Comparison of ENCODE assay signal across 24 mouse cellular contexts in the genomic region with DNA sequence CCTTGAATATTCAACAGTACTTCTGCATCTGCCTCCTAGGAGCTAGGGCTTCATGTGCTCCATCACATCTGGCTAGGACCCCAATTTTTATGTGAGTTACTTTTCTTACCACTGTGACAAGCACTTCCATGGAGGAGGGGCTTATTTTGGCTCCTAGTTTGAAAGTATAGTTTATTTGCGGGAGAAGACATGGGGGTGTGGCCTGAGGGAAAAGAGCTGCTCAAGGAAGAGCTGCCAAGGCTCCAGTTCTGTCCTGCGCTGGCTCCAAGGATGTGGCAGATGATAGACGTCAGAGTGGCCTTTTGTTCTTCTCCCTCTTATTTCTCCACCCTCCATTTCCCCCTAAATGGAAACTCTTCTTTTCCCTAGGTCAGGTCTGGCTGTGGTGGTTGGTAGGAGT. TPM values are rescaled to one million over a fixed set of nuclear protein-coding genes. Genes with fewer than 3 reads are reported as not detected.
DNase-seq lines count a peak whose midpoint lies in the region; ATAC-seq and TF ChIP-seq lines count a peak whose summit lies in the region.
"Had no signal": no experiment of that assay in that cellular context is flagged by ENCODE, and none has a peak within 500 bp of the region (broad histone marks: within the 10 kb centered on the region; RNA-seq: fewer than 3 reads in every experiment).

No protein-coding gene starts in this region.

- no peak overlapping the region for H3K4me3 ChIP-seq in heart, adult 2 months
- H3K4me3 ChIP-seq in kidney, embryonic 16.5 days (ENCODE audit: low read length) = no peak overlapping the region
- H3K4me3 ChIP-seq in brown adipose tissue, adult 24 weeks (ENCODE audit: insufficient read depth, low read depth, low read length) = no peak overlapping the region
- H3K4me3 ChIP-seq in lung, postnatal 0 days (ENCODE audit: low read depth, low read length) = no peak overlapping the region
- H3K4me3 ChIP-seq: forebrain, embryonic 13.5 days; hindbrain, embryonic 12.5 days; left cerebral cortex, adult 2 months; limb, embryonic 15.5 days; neural tube, embryonic 15.5 days had no signal

- peak overlapping the region; percentile 18; the same call in 1 of the 2 replicates for H3K27ac ChIP-seq in heart, adult 2 months
- peak overlapping the region; percentile 32; the same call in 1 of the 2 replicates for H3K27ac ChIP-seq in kidney, embryonic 16.5 days (ENCODE audit: low read length)
- H3K27ac ChIP-seq in brown adipose tissue, adult 24 weeks (replicated peaks; ENCODE audit: low read depth, low read length) = 0 out of 2 replicates have a peak overlapping the region, but pooled peaks have one; percentile 46
- no peak overlapping the region for H3K27ac ChIP-seq in lung, postnatal 0 days (ENCODE audit: low read length)
- H3K27ac ChIP-seq: forebrain, embryonic 13.5 days; hindbrain, embryonic 12.5 days; left cerebral cortex, adult 2 months; limb, embryonic 15.5 days; liver, embryonic 14.5 days; neural tube, embryonic 15.5 days had no signal

- H3K4me2 ChIP-seq in kidney, embryonic 16.5 days (replicated peaks; ENCODE audit: low read depth, low read length) = no peak overlapping the region
- H3K4me2 ChIP-seq in lung, postnatal 0 days (replicated peaks; ENCODE audit: low read depth, low read length) = no peak overlapping the region
- H3K4me2 ChIP-seq: forebrain, embryonic 13.5 days; hindbrain, embryonic 12.5 days; limb, embryonic 15.5 days; midbrain, embryonic 11.5 days; neural tube, embryonic 15.5 days had no signal

- TF ChIP-seq EP300 in heart, adult 2 months (IDR thresholded peaks at IDR 0.05; ENCODE audit: insufficient read depth, low read depth, low read length) = no peak
- 0 out of 2 replicates have a peak, but pooled peaks have one; percentile 13 for TF ChIP-seq EP300 in lung, postnatal 0 days (IDR thresholded peaks at IDR 0.05)

- H3K4me1 ChIP-seq in heart, adult 2 months (ENCODE audit: control insufficient read depth, insufficient read depth, low read length) = peaks cover 12% of the 10 kb centered on the region
- H3K4me1 ChIP-seq in kidney, embryonic 16.5 days (ENCODE audit: insufficient read depth, low read length) = 0 out of 2 replicates have a peak, but pooled peaks cover 8% of the 10 kb centered on the region
- H3K4me1 ChIP-seq in brown adipose tissue, adult 24 weeks (ENCODE audit: control insufficient read depth, insufficient read depth, insufficient read length, low read length) = peaks cover 8% of the 10 kb centered on the region; the same call in 1 of the 2 replicates
- no peaks in the 10 kb centered on the region for H3K4me1 ChIP-seq in lung, postnatal 0 days (ENCODE audit: insufficient read depth, low read depth, low read length)
- H3K4me1 ChIP-seq: forebrain, embryonic 13.5 days; hindbrain, embryonic 12.5 days; neural tube, embryonic 15.5 days had no signal

- no peak for DNase-seq in heart, adult 2 months
- DNase-seq in heart, adult 18-20 months = no peak
- no peak for DNase-seq in kidney, postnatal 36 days
- DNase-seq in lung, postnatal 0 days (ENCODE audit: low spot score) = peak; percentile 80
- DNase-seq in spleen, postnatal 14 days (ENCODE audit: low spot score in 2 of 2) = no peak
- no peak for DNase-seq in yolk sac, embryonic 10.5 days (ENCODE audit: low spot score)
- DNase-seq: adrenal gland, postnatal 14 days; cerebellum, adult 9-10 months; heart, postnatal 14 days; kidney, adult 9 months; right cerebral cortex, postnatal 25 days; spleen, adult 18-20 months; thymus, adult 2 months; thymus, postnatal 4 days had no signal

- intact Hi-C loops in heart, adult 2 months (cut with DNase I) = no loop called here

- no peak for TF ChIP-seq POLR2A in heart, adult 2 months (IDR thresholded peaks at IDR 0.05; ENCODE audit: insufficient read depth, low read depth, low read length)

- no peak overlapping the region for H3K9ac ChIP-seq in heart, adult 2 months (ENCODE audit: low read depth, low read length)
- no peak overlapping the region for H3K9ac ChIP-seq in kidney, embryonic 16.5 days (replicated peaks; ENCODE audit: low read length)
- H3K9ac ChIP-seq in lung, postnatal 0 days (replicated peaks; ENCODE audit: low read depth) = no peak overlapping the region
- H3K9ac ChIP-seq: forebrain, embryonic 13.5 days; hindbrain, embryonic 12.5 days; limb, embryonic 15.5 days; liver, embryonic 14.5 days; neural tube, embryonic 15.5 days had no signal

- peaks cover 8% of the 10 kb centered on the region for H3K36me3 ChIP-seq in heart, adult 2 months (ENCODE audit: control insufficient read depth, insufficient read depth, low read length)
- H3K36me3 ChIP-seq in kidney, embryonic 16.5 days (ENCODE audit: insufficient read depth, low read length) = no peaks in the 10 kb centered on the region
- H3K36me3 ChIP-seq in lung, postnatal 0 days (ENCODE audit: insufficient read depth, low read length) = no peaks in the 10 kb centered on the region
- H3K36me3 ChIP-seq: hindbrain, embryonic 12.5 days; limb, embryonic 15.5 days; neural tube, embryonic 15.5 days had no signal

- no peak for TF ChIP-seq CTCF in heart, adult 2 months (IDR thresholded peaks at IDR 0.05)
- no peak for TF ChIP-seq CTCF in lung, postnatal 0 days (IDR thresholded peaks at IDR 0.05)

- H3K27me3 ChIP-seq in heart, adult 2 months (ENCODE audit: control insufficient read depth, insufficient read depth, low read length) = no peaks in the 10 kb centered on the region
- no peaks in the 10 kb centered on the region for H3K27me3 ChIP-seq in kidney, embryonic 16.5 days (ENCODE audit: insufficient read depth, low read length)
- H3K27me3 ChIP-seq in lung, postnatal 0 days (replicated peaks; ENCODE audit: insufficient read depth, low read length) = no peaks in the 10 kb centered on the region
- H3K27me3 ChIP-seq: forebrain, embryonic 13.5 days; hindbrain, embryonic 12.5 days; limb, embryonic 15.5 days; neural tube, embryonic 15.5 days had no signal

- 41% methylated on average over 3 of the region's 3 CpGs for WGBS in heart, adult 2 months
- WGBS in kidney, embryonic 16.5 days = 40% methylated on average over 3 of the region's 3 CpGs
- 31% methylated on average over 3 of the region's 3 CpGs for WGBS in lung, postnatal 0 days

- H3K79me2 ChIP-seq in heart, adult 2 months (replicated peaks; ENCODE audit: control insufficient read depth, insufficient read depth, low read length) = 0 out of 2 replicates have a peak, but pooled peaks cover 2% of the 10 kb centered on the region

- ATAC-seq in kidney, embryonic 16.5 days (ENCODE audit: low FRiP score, low TSS enrichment) = peak; percentile 51; the same call in 1 of the 2 replicates
- peak; percentile 86 for ATAC-seq in lung, postnatal 0 days
- ATAC-seq: forebrain, embryonic 13.5 days had no signal

- H3K9me3 ChIP-seq in kidney, embryonic 16.5 days (ENCODE audit: low read length) = no peaks in the 10 kb centered on the region
- no peaks in the 10 kb centered on the region for H3K9me3 ChIP-seq in lung, postnatal 0 days (ENCODE audit: low read length)
- H3K9me3 ChIP-seq: forebrain, embryonic 13.5 days; hindbrain, embryonic 12.5 days; limb, embryonic 15.5 days; neural tube, embryonic 15.5 days had no signal

RNA-seq across cellular contexts. Expression of a gene that starts 17.8 kb away (rescaled TPM):
- 10 to 100 TPM in 1 of 2 experiments, 1 to 10 TPM in 1; 9.0 to 14.2 TPM for total RNA-seq in heart, adult 2 months (2021)
- polyA plus RNA-seq in heart, adult 2 months (2012; rRNA removed) = 3.6 and 9.7 TPM in 2 replicates
- total RNA-seq in heart, adult 18-20 months (2021) = 10 to 100 TPM in 1 of 2 experiments, 1 to 10 TPM in 1; 5.3 to 12.0 TPM
- polyA plus RNA-seq in kidney, embryonic 16.5 days (2015; fragmentation: Nextera tagmentation; extraction: Ambion mirVana) = 1.4 and 1.6 TPM in 2 replicates
- polyA plus RNA-seq in brown adipose tissue, adult 24 weeks (2012; ENCODE audit: insufficient read depth, insufficient read length, missing spikeins) = 3.4 and 9.9 TPM in 2 replicates
- polyA plus RNA-seq in lung, postnatal 0 days (2015; fragmentation: Nextera tagmentation; extraction: Ambion mirVana) = 1.5 and 2.1 TPM in 2 replicates
- total RNA-seq: granulocyte monocyte progenitor cell, adult 5-6 weeks had no signal

RNA-seq across cellular contexts. Expression of a gene that starts 53.5 kb away (rescaled TPM):
- total RNA-seq in heart, adult 2 months (2021) = under 1 TPM; 0.63 to 0.70 TPM
- 0.57 and 0.79 TPM in 2 replicates for polyA plus RNA-seq in heart, adult 2 months (2012; rRNA removed)
- total RNA-seq in heart, adult 18-20 months (2021) = under 1 TPM; 0.37 to 0.95 TPM
- 2.5 and 3.4 TPM in 2 replicates for polyA plus RNA-seq in kidney, embryonic 16.5 days (2015; fragmentation: Nextera tagmentation; extraction: Ambion mirVana)
- 3.0 and 4.3 TPM in 2 replicates for polyA plus RNA-seq in brown adipose tissue, adult 24 weeks (2012; ENCODE audit: insufficient read depth, insufficient read length, missing spikeins)
- polyA plus RNA-seq in lung, postnatal 0 days (2015; fragmentation: Nextera tagmentation; extraction: Ambion mirVana) = 6.5 and 7.1 TPM in 2 replicates

RNA-seq across cellular contexts. Expression of a gene that starts 53.6 kb away (rescaled TPM):
- total RNA-seq in heart, adult 2 months (2021) = 1 to 10 TPM in 1 of 2 experiments, under 1 TPM in 1; 0.97 to 1.1 TPM
- 0.49 and 1.1 TPM in 2 replicates for polyA plus RNA-seq in heart, adult 2 months (2012; rRNA removed)
- 1 to 10 TPM in 1 of 2 experiments, under 1 TPM in 1; 0.77 to 1.2 TPM for total RNA-seq in heart, adult 18-20 months (2021)
- polyA plus RNA-seq in kidney, embryonic 16.5 days (2015; fragmentation: Nextera tagmentation; extraction: Ambion mirVana) = 9.2 and 9.7 TPM in 2 replicates
- 1.3 and 1.6 TPM in 2 replicates for polyA plus RNA-seq in brown adipose tissue, adult 24 weeks (2012; ENCODE audit: insufficient read depth, insufficient read length, missing spikeins)
- 3.3 and 4.0 TPM in 2 replicates for polyA plus RNA-seq in lung, postnatal 0 days (2015; fragmentation: Nextera tagmentation; extraction: Ambion mirVana)

RNA-seq across cellular contexts. Expression of a gene that starts 53.7 kb away (rescaled TPM):
- 10 to 100 TPM; 12.4 to 13.9 TPM for total RNA-seq in heart, adult 2 months (2021)
- 2.1 and 4.6 TPM in 2 replicates for polyA plus RNA-seq in heart, adult 2 months (2012; rRNA removed)
- total RNA-seq in heart, adult 18-20 months (2021) = 10 to 100 TPM; 12.0 to 17.3 TPM
- 41.5 and 43.4 TPM in 2 replicates for polyA plus RNA-seq in kidney, embryonic 16.5 days (2015; fragmentation: Nextera tagmentation; extraction: Ambion mirVana)
- 6.0 and 6.9 TPM in 2 replicates for polyA plus RNA-seq in brown adipose tissue, adult 24 weeks (2012; ENCODE audit: insufficient read depth, insufficient read length, missing spikeins)
- 13.1 and 17.2 TPM in 2 replicates for polyA plus RNA-seq in lung, postnatal 0 days (2015; fragmentation: Nextera tagmentation; extraction: Ambion mirVana)

RNA-seq across cellular contexts. Expression of a gene that starts 54.0 kb away (rescaled TPM):
- 10 to 100 TPM; 26.6 to 32.1 TPM for total RNA-seq in heart, adult 2 months (2021)
- polyA plus RNA-seq in heart, adult 2 months (2012; rRNA removed) = 34.5 and 37.3 TPM in 2 replicates
- total RNA-seq in heart, adult 18-20 months (2021) = 10 to 100 TPM; 34.0 to 37.3 TPM
- 7.7 and 8.4 TPM in 2 replicates for polyA plus RNA-seq in kidney, embryonic 16.5 days (2015; fragmentation: Nextera tagmentation; extraction: Ambion mirVana)
- 34.1 and 34.6 TPM in 2 replicates for polyA plus RNA-seq in brown adipose tissue, adult 24 weeks (2012; ENCODE audit: insufficient read depth, insufficient read length, missing spikeins)
- 7.3 and 8.8 TPM in 2 replicates for polyA plus RNA-seq in lung, postnatal 0 days (2015; fragmentation: Nextera tagmentation; extraction: Ambion mirVana)
